Mouse (Mus musculus) regulatory T cell (primary cell): ENCODE measurements around the gene Add2.

Experiments used
- in situ Hi-C: fragments of 300-600 bp; cut with MboI, MseI; formaldehyde crosslinking; loops from one replicate; pipeline ENCODE4 v1.15.1; 2025; ENCODE audit warnings: high pct_unique_total_duplicates

Add2 gene

DNA sequence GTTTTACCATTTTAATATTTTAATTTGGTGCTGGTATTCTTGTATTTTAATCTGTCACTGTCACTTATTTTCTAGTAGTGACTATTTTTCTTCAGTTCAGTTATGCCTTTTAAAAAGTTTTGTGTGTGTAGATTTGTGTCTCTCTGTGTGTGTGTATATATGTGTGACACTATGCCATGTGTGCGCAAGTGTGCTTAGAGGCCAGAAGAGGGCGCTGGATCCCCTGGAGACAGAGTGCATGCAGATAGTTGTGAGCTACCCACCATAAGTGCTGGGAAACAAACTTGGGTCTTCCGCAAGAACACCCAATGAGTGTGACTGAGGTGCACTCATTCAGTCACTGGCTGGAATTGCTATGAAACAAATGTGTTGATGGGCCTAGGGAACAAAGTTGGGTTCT is 107.7 kb downstream of the Add2 start:
- in situ Hi-C loops = no loop called here

DNA sequence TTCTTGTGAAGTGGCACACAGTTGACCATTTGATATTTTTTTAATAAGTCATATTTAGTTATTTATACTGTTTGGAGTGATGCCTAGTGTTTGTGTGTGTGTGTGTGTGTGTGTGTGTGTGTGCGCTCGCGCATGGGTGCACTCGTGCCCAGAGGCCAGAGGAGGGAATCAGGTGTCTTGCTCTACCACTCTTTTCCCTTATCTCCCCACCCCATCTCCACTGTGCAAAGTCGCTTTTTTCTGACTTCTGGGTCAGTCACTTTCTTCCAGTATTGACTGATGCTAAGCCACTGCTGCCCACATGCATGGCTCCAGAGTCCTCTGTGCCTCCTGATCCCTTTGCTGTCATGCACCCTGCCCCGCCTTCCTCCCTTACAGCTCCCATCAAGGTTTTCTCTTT is 112.8 kb downstream of the Add2 start:
- in situ Hi-C loops = loop anchor here (5.0 kb wide), 1 partner anchor 216 kb away; no protein-coding TSS in a partner anchor

DNA sequence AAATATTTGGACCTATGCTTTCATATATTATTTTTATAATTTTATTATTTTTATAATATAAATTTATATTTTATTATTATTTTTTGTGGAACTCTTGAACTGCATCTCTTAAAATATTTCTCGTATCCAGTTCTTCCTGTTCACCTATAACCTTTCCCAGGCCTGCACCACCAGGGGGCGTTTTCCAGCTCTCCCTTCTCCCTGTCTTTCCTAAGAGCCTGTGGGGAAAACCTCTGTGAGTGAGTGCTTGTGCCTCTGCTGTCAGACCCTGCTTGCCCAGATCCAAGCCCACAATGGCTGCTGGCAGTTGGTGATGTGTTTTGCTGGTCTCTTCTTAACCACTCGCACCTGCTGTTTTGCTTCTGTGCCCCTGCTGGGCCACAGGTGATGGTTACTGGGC is 113.3 kb downstream of the Add2 start:
- in situ Hi-C loops = loop anchor here (5.0 kb wide), 1 partner anchor 215 kb away; no protein-coding TSS in a partner anchor

DNA sequence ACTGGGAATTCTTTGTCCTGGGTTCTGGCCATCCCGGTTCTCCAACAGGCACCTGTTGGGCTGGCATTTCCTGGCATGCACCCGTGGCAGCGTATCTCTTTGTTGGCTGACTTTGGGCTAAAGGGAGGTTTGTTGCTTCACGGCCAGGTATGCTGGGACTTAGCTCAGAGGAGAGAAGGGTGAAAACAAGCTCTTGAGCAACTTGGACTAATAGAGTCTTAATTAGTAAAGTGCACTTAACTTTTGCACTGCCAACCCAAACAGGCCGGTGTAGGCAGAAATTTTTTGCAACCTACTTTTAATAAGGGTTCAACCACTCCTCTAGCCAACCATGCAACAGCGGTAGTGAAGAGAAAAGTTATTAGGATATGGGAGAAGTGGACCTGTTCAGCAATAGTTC is 116.5 kb downstream of the Add2 start:
- in situ Hi-C loops = loop anchor here (5.0 kb wide), 1 partner anchor 212 kb away; no protein-coding TSS in a partner anchor

DNA sequence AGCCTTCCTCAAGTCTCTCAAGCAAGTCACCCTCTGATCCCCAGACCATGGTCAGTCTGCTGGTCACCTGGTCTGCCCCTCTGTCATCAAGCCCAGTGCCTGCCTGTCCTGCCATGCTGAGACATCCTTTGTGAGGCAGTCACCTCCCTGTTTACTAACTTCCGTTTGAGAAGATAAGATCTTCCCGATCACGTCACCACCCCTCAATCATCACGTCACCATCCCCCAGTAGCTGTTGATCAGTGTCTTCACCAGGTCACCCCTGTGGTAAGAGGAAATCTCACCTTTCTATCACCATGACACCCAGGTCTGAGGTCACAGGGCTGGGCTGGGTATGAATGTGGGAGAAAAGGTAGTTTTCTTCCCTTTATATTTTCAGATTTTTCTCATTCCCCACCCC is 120.0 kb downstream of the Add2 start:
- in situ Hi-C loops = no loop called here

DNA sequence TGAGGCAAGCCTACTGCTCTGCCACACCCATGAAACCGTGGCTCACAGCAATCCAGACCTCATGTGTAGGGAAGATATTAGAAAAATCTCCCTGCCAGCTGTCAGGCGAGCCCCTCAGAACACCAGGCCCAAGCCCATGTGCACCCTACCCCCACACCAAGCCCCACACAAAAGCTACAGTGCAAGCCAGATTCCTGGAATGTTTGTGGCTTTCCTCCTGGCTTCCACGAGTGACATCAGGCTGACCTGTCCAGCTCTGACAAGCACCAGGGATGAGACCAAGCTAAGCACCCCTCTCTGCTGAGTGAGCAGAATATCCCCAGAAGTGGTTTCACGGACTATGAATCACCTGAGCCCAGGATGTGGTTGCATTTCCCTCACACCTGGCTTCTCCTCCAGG is 120.5 kb downstream of the Add2 start:
- in situ Hi-C loops = no loop called here

DNA sequence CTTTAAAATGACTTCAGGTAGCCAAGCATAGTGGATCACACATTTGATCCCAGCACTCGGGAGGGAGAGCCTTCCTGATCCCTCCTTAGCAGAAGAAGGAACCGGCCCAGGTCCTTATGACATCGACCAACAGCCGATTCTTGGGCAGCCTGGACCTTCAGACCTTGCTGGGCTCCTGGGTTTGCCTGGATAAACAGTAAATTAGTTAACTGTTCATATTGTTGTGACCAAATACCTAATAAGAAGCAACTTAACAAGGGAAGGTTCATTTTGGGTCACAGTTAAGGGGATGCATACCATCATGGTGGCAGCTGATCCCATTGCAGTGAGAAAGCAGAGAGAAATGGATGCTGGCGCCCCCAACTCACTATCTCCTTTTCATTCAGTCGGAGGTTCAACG is 124.2 kb downstream of the Add2 start:
- in situ Hi-C loops = no loop called here

DNA sequence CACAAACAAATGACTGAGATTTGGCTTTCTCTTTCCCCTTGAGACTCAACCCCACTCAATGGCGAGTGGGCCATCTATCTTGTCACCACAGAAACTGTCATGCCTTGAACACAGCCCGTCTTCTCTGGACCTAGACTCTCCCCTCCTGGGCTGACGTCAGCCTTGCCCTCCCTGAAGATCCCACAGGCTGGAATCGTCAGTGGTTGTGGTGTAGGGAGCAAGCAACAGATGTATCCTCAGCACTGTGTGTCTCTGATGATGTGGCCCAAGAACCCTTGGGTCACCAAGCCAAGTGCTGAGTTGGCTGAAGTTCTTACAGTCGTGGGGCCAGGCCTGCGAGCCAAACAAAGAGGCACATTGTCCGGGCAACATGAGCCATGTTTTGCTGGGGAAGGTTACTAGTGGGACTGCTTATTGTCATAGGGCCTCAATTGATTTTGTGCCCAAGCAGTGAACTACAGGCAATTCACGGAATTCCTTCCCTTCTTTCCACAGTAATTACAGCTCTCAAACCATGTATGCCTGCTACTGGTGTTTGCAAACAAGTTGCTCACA is 125.0 kb downstream of the Add2 start:
- in situ Hi-C loops = no loop called here

DNA sequence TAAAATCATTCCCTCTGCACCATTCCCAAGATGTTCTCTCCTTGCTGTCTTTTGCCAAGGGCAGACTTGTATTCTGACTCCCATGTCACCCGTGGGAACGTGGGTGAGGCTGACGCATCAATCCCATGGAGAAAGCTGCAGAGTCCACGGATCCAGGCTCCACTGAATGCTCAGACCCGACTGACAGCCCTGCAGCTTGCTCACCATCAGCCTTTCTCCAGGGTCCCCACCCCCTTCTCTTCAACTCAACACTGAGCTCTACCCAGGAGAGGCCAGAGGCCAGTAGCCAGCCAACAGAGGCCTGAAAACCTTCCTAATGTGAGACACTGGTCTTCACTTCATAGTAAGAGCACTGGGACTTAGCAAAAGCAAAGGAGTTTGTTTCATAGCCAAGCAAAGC is 125.5 kb downstream of the Add2 start:
- in situ Hi-C loops = no loop called here

DNA sequence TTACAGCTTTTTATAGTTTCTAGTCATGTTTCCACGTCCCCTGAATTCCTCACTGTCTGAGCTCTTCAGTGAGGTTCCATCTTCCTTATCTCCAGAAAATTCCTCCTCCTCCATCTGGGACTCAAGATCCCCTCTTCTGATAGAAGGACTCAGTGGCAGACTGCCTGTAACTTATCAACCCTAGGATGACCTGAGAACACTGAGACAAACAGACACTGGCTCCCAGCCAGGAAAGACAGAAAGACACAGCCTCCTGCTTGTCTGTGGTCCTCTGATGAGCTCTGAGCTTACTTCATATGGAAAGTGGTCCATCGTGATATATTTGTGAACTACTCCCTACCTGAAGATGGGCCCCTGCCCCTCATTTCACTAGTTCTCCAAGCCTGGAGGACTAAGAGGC is 126.0 kb downstream of the Add2 start:
- in situ Hi-C loops = no loop called here

DNA sequence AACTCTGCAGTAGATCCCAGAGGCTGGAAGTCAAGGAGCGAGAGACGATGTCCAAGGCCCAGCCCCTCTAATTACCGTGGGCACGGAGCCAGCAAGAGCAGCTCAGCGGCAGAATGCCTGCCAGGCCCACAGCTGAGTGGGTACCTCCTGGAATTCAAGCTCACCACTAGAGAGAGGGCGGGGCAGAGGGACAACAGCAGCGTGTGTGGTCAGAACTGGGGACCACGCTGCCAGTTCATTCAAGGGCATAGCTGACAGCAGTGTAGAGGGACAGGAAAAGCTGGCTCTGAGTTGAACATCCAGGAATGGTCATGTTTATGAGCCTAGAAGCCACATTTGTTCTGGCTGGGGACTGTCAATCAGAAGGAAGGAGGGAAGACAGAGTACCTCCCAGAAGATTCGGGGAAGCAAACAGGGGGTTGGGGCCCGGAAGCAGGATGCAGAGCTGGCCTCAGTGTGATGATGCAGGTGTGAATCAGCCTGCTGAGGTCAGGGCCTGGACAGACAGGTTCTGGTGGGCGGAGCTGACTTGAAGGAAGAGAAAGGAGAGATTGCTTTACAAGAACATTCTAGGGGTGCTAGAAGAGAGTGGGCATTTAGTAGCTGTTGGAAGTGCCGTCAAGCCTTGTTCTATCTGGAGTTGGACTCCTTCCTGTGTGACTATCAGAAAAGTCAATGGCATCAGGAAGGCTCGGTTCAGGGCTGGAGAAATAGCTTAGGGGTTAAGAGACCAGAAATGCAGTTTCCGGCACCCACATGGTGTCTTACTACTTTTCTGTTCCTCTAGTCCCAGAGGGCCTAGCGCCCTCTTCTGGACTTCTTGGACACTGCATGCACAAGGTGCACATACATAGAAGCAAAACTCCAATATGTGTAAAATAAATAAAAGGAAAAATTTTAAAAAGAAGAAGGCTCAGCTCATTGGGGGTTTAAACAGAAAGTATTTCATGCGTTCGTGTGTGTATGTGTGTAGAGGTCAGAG is 129.1 kb downstream of the Add2 start:
- in situ Hi-C loops = no loop called here

DNA sequence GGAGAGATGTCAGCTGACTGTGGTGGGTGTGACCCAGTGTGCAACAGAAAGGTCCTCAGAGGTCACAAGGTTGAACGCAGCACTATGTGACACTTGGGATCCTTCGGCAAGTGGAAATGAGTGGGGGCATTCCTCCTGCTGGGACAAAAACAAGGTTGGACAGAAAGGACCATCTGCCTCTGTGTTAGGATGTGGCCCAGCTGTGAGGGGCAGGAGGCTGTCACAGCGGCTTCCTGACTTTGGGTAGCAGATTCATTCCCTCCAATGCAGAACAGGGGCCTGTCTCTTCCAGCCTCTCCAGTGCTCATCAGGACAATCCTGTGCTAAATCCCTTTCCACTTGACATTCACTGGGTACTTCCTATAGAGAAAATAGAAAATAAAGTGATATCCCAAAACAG is 132.4 kb downstream of the Add2 start:
- in situ Hi-C loops = no loop called here

DNA sequence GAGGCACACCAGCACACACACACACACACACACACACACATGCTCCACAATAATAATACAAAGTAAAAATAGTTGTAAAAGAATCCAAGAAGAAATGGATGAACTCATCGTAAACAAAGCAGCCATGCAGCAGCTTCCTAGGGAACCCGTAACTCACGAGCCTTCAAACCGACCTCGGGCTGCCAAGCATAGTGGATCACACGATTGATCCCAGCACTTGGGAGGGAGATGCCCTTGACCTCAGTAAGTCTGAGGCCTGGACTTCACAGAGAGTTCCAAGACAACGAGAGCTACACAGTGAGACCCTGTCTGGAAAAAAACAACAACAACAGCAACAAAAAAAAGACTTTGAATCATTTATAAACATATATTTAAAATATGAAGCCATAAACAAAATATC is 133.1 kb downstream of the Add2 start:
- in situ Hi-C loops = no loop called here

DNA sequence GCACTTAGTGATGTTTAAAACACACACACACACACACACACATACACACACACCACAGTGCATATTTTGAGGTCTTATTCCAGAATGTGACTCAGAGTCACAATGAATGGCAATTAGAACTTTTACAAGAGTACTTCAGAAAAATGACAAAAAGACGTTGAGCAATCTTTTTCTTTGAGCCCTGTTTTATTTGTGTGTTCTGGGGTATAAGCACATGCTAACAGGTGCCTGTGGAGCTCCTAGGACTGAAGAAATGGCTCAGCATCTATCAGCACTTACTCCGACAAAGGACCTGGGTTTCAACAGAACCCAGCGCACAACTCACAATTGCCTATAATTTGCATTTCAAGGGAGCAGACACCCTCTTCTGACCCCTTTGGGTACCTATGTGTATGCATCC is 135.5 kb downstream of the Add2 start:
- in situ Hi-C loops = no loop called here

DNA sequence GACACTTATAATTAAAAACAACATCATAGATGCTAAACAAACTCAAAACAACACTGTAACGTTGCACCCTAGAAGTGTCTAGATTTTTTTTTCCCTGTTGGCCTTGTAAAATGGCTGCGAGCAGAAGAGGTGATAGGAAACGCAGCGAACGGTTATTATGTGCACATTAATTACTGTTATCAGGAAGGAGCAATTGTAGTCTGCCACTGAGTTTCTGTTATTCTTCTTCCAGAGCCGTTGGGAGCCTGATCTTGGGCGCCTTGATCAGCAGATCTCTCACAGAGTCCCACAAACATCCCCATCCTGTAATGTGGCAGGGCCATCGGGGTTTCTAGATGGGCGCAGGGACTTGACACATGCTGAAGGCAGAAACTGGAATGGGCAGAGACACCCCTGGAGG is 137.9 kb downstream of the Add2 start:
- in situ Hi-C loops = no loop called here

DNA sequence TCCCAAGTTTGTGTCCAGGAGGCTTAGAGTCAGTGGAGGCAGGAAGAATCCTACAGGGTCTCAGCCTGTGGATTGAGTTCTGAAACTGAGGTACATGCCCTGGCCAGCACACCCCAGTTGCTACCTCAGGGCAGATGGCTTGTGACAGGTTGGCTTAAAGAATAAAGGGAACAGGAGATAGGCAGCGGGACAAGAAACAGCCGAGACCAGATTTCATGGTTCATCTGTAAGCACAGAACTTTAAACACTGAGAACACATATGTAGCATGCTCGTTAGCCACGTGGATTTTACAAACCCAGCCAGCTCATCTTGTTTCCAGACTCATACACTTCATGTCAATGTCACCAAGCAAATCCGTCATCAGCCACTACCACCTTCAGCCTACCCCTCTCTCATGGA is 139.4 kb downstream of the Add2 start:
- in situ Hi-C loops = no loop called here

DNA sequence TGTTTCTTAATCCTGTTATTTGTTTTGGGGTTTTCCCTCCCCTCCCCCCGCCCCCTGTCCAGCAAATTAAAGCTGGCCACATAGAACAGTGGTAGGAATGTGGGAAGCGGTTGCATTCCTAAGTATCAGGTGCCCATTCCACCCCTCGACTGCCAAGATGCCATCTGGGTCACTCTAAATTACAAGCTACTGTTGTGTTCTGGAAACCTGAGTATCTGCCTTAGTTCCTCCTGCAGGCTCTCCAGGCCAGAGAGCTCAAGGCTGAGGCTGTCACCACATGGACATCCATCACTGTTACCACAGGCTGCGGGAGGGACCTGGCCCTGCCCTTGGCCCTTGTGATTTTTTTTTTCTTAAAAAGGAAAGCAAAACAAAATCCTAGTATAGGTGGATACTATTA is 140.7 kb downstream of the Add2 start:
- in situ Hi-C loops = no loop called here
